Mouse (Mus musculus) MEL (cell line): ENCODE results near the gene Adamts14. TPM values are rescaled to one million over a fixed set of nuclear protein-coding genes. Genes with fewer than 3 reads are reported as not detected.

Experiments
- DNase-seq: peaks from one replicate; pipeline ENCODE4 v3.0.0; 2011; ENCODE audit warnings: low read depth, low spot score
- H3K27ac ChIP-seq: 2 replicates; pipeline ENCODE4 v1.5.1; 2012; ENCODE audit warnings: low read depth, mild to moderate bottlenecking, control low read depth, low read length, moderate library complexity; ENCODE audit not compliant: control insufficient read depth
- H3K27me3 ChIP-seq, 2 experiments: fragments of 150-350 bp in 1 of 2; sonication (generic) in 1 of 2; 2 replicates each; pipeline ENCODE4 v1.6.1; 2012; ENCODE audit warnings: low read length in 2 of 2, mild to moderate bottlenecking in 2 of 2, improper control_type of control experiment in 1 of 2, moderate library complexity in 1 of 2; ENCODE audit not compliant: insufficient read depth in 2 of 2, control insufficient read depth in 1 of 2
- H3K36me3 ChIP-seq, 2 experiments: 2 replicates each; pipeline ENCODE4 v1.6.1; 2012 to 2014; ENCODE audit warnings: low read length in 2 of 2, improper control_type of control experiment in 1 of 2, inconsistent platforms in 1 of 2, mild to moderate bottlenecking in 1 of 2; ENCODE audit not compliant: insufficient read depth in 2 of 2, control insufficient read depth in 1 of 2
- H3K4me1 ChIP-seq, 2 experiments: fragments of 150-350 bp in 1 of 2; sonication (generic) in 1 of 2; 2 replicates each; pipeline ENCODE4 v1.6.1; 2012; ENCODE audit warnings: low read length in 2 of 2, improper control_type of control experiment in 1 of 2, mild to moderate bottlenecking in 1 of 2; ENCODE audit not compliant: insufficient read depth in 2 of 2, control insufficient read depth in 1 of 2
- H3K4me3 ChIP-seq, 2 experiments: fragments of 150-350 bp in 1 of 2; sonication (generic) in 1 of 2; 2 replicates each; pipeline ENCODE4 v1.5.1; 2012; ENCODE audit warnings: low read depth in 2 of 2, low read length in 2 of 2, mild to moderate bottlenecking in 2 of 2, moderate library complexity in 2 of 2, control low read depth in 1 of 2, improper control_type of control experiment in 1 of 2; ENCODE audit not compliant: control insufficient read depth in 1 of 2, insufficient read depth in 1 of 2
- H3K79me2 ChIP-seq: 2 replicates; pipeline ENCODE4 v1.6.1; 2012; ENCODE audit warnings: mild to moderate bottlenecking, low read length, moderate library complexity; ENCODE audit not compliant: control insufficient read depth, poor library complexity, insufficient read depth
- H3K9ac ChIP-seq: 2 replicates; pipeline ENCODE4 v1.6.1; 2012; ENCODE audit warnings: low read depth, mild to moderate bottlenecking, control low read depth, low read length, moderate library complexity; ENCODE audit not compliant: control insufficient read depth, poor library complexity, severe bottlenecking
- H3K9me3 ChIP-seq: fragments of 150-350 bp; sonication (generic); replicated peaks from 2 replicates; pipeline ENCODE4 v1.6.1; 2012; ENCODE audit warnings: mild to moderate bottlenecking, low read length, improper control_type of control experiment, moderate library complexity; ENCODE audit not compliant: insufficient read depth
- CHD1 ChIP-seq: IDR thresholded peaks from 2 replicates; pipeline ENCODE4 v1.6.1; 2012; ENCODE audit warnings: low read depth, mild to moderate bottlenecking, inconsistent platforms, low read length, improper control_type of control experiment
- CHD2 ChIP-seq: IDR thresholded peaks from 2 replicates; pipeline ENCODE4 v1.6.1; 2011; ENCODE audit warnings: low read length, improper control_type of control experiment
- CTCF ChIP-seq, 3 experiments: IDR thresholded peaks in 2 of 3; conservative IDR thresholded peaks in 1 of 3; 2 replicates each; pipeline ENCODE4 v1.5.1; 2011 to 2012; ENCODE audit warnings: low read length in 3 of 3, low read depth in 2 of 3, mild to moderate bottlenecking in 2 of 3, improper control_type of control experiment in 1 of 3, inconsistent platforms in 1 of 3, mixed read lengths in 1 of 3, moderate library complexity in 1 of 3; ENCODE audit not compliant: control insufficient read depth in 1 of 3, insufficient read depth in 1 of 3, poor library complexity in 1 of 3, severe bottlenecking in 1 of 3
- E2F4 ChIP-seq: IDR thresholded peaks from 2 replicates; pipeline ENCODE4 v1.6.1; 2011; ENCODE audit warnings: low read depth, low read length, improper control_type of control experiment, borderline replicate concordance
- ELF1 ChIP-seq: IDR thresholded peaks from 2 replicates; pipeline ENCODE4 v1.6.1; 2014; ENCODE audit warnings: low read depth, mild to moderate bottlenecking, inconsistent platforms, low read length, improper control_type of control experiment, moderate library complexity
- GATA1 ChIP-seq: IDR thresholded peaks from 2 replicates; pipeline ENCODE4 v1.6.1; 2011; ENCODE audit warnings: low read depth, low read length, improper control_type of control experiment
- HCFC1 ChIP-seq: IDR thresholded peaks from 2 replicates; pipeline ENCODE4 v1.6.1; 2012; ENCODE audit warnings: low read depth, mild to moderate bottlenecking, inconsistent platforms, low read length, improper control_type of control experiment, moderate library complexity
- JUND ChIP-seq: IDR thresholded peaks from 2 replicates; pipeline ENCODE4 v1.6.1; 2011; ENCODE audit warnings: low read depth, mild to moderate bottlenecking, improper control_type of control experiment, low read length
- MAX ChIP-seq: IDR thresholded peaks from 2 replicates; pipeline ENCODE4 v1.6.1; 2011; ENCODE audit warnings: low read length, improper control_type of control experiment
- MAZ ChIP-seq: IDR thresholded peaks from 2 replicates; pipeline ENCODE4 v1.6.1; 2012; ENCODE audit warnings: low read depth, mild to moderate bottlenecking, inconsistent platforms, low read length, improper control_type of control experiment
- MEF2A ChIP-seq: IDR thresholded peaks from 2 replicates; pipeline ENCODE4 v1.6.1; 2014; ENCODE audit warnings: low read depth, mild to moderate bottlenecking, inconsistent platforms, low read length, improper control_type of control experiment; ENCODE audit not compliant: poor library complexity, insufficient replicate concordance, severe bottlenecking; ENCODE audit errors: extremely low read depth
- MXI1 ChIP-seq: IDR thresholded peaks from 2 replicates; pipeline ENCODE4 v1.6.1; 2011; ENCODE audit warnings: mild to moderate bottlenecking, low read depth, low read length, improper control_type of control experiment
- MYB ChIP-seq: IDR thresholded peaks from 2 replicates; pipeline ENCODE4 v1.6.1; 2011; ENCODE audit warnings: mild to moderate bottlenecking, low read depth, low read length, improper control_type of control experiment
- NRF1 ChIP-seq: IDR thresholded peaks from 2 replicates; pipeline ENCODE4 v1.6.1; 2014; ENCODE audit warnings: low read depth, mild to moderate bottlenecking, inconsistent platforms, low read length, improper control_type of control experiment, moderate library complexity; ENCODE audit not compliant: poor library complexity, insufficient read depth, severe bottlenecking
- POLR2A ChIP-seq, 2 experiments: IDR thresholded peaks; 2 replicates each; pipeline ENCODE4 v1.6.1; 2011 to 2012; ENCODE audit warnings: low read length in 2 of 2, mild to moderate bottlenecking in 2 of 2, control low read depth in 1 of 2, improper control_type of control experiment in 1 of 2, low read depth in 1 of 2, moderate library complexity in 1 of 2; ENCODE audit not compliant: control insufficient read depth in 1 of 2, insufficient read depth in 1 of 2, poor library complexity in 1 of 2
- POLR2AphosphoS5 ChIP-seq: IDR thresholded peaks from 2 replicates; pipeline ENCODE4 v1.6.1; 2012; ENCODE audit warnings: low read depth, borderline replicate concordance, mild to moderate bottlenecking, inconsistent platforms, low read length, moderate library complexity, mixed read lengths
- RAD21 ChIP-seq: IDR thresholded peaks from 2 replicates; pipeline ENCODE4 v1.6.1; 2011; ENCODE audit warnings: mild to moderate bottlenecking, low read depth, low read length, improper control_type of control experiment
- SMC3 ChIP-seq: IDR thresholded peaks from 2 replicates; pipeline ENCODE4 v1.6.1; 2011; ENCODE audit warnings: low read depth, low read length, improper control_type of control experiment
- TAL1 ChIP-seq: IDR thresholded peaks from 2 replicates; pipeline ENCODE4 v1.6.1; 2012; ENCODE audit warnings: mild to moderate bottlenecking, inconsistent platforms, low read length, moderate library complexity, mixed read lengths
- USF2 ChIP-seq, 2 experiments: IDR thresholded peaks; 2 replicates each; pipeline ENCODE4 v1.6.1; 2011 to 2012; ENCODE audit warnings: improper control_type of control experiment in 2 of 2, low read length in 2 of 2, borderline replicate concordance in 1 of 2, inconsistent platforms in 1 of 2, low read depth in 1 of 2, mild to moderate bottlenecking in 1 of 2; ENCODE audit not compliant: insufficient read depth in 1 of 2
- ZC3H11A ChIP-seq: IDR thresholded peaks from 2 replicates; pipeline ENCODE4 v1.6.1; 2012; ENCODE audit warnings: low read depth, mild to moderate bottlenecking, inconsistent platforms, low read length, improper control_type of control experiment
- ZMIZ1 ChIP-seq: IDR thresholded peaks from 2 replicates; pipeline ENCODE4 v1.6.1; 2012; ENCODE audit warnings: low read depth, mild to moderate bottlenecking, inconsistent platforms, low read length, improper control_type of control experiment, moderate library complexity
- polyA plus RNA-seq, 2 experiments: library from polyadenylated mRNA; stranded (reverse) in 1 of 2; unstranded in 1 of 2; fragments of >175 nt in 1 of 2; fragments of >200 nt in 1 of 2; gene quantifications; 2 replicates each; pipeline versions ENCODE4 v1.2.1 to v1.2.4; 2012; ENCODE audit warnings: low replicate concordance in 2 of 2, low read depth in 1 of 2; ENCODE audit not compliant: insufficient read length in 2 of 2, insufficient read depth in 1 of 2, missing spikeins in 1 of 2
- total RNA-seq: library from RNA; depleted of rRNA; stranded (reverse); fragments of 300-350 nt; gene quantifications from 2 replicates; pipeline ENCODE4 v1.2.3, GENCODE M21; 2012

The Adamts14 gene
- total and polyA plus RNA-seq, 3 experiments = not detected

- no peaks in the 10 kb centered on the region for H3K79me2 ChIP-seq
- TF ChIP-seq CHD1 (no peak), CHD2 (no peak), RAD21 (no peak), MYB (no peak), MAZ (no peak), TAL1 (no peak), ZMIZ1 (no peak), POLR2A (IDR thresholded peaks at IDR 0.05; ENCODE audit: control insufficient read depth in 1 of 2, insufficient read depth in 1 of 2, low read depth in 1 of 2, low read length in 2 of 2, poor library complexity in 1 of 2) (no peak), POLR2AphosphoS5 (no peak), ZC3H11A (no peak), MAX (no peak)
- TF ChIP-seq, all 39 proteins: peak for 0
- Histone ChIP-seq H3K27ac (no peak overlapping the region), H3K4me3 (no peak overlapping the region), H3K27me3 (no peaks in the 10 kb centered on the region; a peak in 1 of 4 replicates), H3K9ac (no peak overlapping the region), H3K9me3 (no peaks in the 10 kb centered on the region), H3K36me3 (no peaks in the 10 kb centered on the region), H3K4me1 (no peaks in the 10 kb centered on the region)
- no peak for DNase-seq
These were observed 15.1 kb downstream of the Adamts14 start for GRCm38 (mm10) chr10:61258131-61258530.

GRCm38 (mm10) chr10:61256665-61257064 is 16.6 kb downstream of the Adamts14 start:
- Histone ChIP-seq H3K4me1 (no peaks in the 10 kb centered on the region), H3K36me3 (no peaks in the 10 kb centered on the region), H3K4me3 (no peak overlapping the region), H3K79me2 (no peaks in the 10 kb centered on the region), H3K9me3 (no peaks in the 10 kb centered on the region), H3K27me3 (no peaks in the 10 kb centered on the region), H3K27ac (no peak overlapping the region), H3K9ac (no peak overlapping the region)
- DNase-seq = no peak
- TF ChIP-seq JUND (no peak), SMC3 (no peak), E2F4 (no peak), MXI1 (no peak), MEF2A (no peak), TAL1 (no peak), RAD21 (no peak), ELF1 (no peak), HCFC1 (no peak), POLR2A (IDR thresholded peaks at IDR 0.05; ENCODE audit: control insufficient read depth in 1 of 2, insufficient read depth in 1 of 2, low read depth in 1 of 2, low read length in 2 of 2, poor library complexity in 1 of 2) (no peak), NRF1 (no peak), USF2 (IDR thresholded peaks at IDR 0.05; ENCODE audit: borderline replicate concordance in 1 of 2, insufficient read depth in 1 of 2, low read depth in 1 of 2, low read length in 2 of 2) (no peak), CHD2 (no peak), POLR2AphosphoS5 (no peak), GATA1 (no peak), CTCF (IDR thresholded peaks at IDR 0.05 in 2 of 3, conservative IDR thresholded peaks at IDR 0.05 in 1 of 3; ENCODE audit: control insufficient read depth in 1 of 3, insufficient read depth in 1 of 3, low read depth in 2 of 3, low read length in 3 of 3, poor library complexity in 1 of 3, severe bottlenecking in 1 of 3) (no peak), CHD1 (no peak), ZMIZ1 (no peak)
